Comparison of ENCODE assay signal across 7 mouse cellular contexts in the genomic region with DNA sequence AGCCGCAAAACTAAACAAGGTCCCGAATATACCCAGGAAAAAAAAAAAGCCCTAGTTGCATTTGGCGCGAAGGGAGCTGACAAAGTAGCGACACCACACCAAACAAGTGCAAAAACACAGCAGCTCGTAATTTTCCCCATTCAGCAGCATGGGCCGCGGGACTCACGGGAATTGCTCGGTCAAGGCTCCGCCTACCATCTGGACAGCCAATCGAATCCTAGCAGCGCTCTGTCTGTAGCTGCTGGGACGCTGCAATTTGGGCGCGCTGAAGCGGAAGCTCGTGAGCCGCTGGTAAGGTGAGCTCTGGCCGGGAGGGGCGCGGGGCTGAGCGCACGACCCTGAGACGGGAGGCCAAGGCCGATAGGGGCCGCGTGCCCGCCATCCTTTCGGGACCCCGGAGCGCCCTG. TPM values are rescaled to one million over a fixed set of nuclear protein-coding genes. Genes with fewer than 3 reads are reported as not detected.
DNase-seq lines count a peak whose midpoint lies in the region; ATAC-seq lines count a peak whose summit lies in the region.

TSS of gene Blvra (plus strand) at position 231 of the 407 bp plus-strand sequence.

- peak; percentile 88 for DNase-seq in adrenal gland, postnatal 25 days
- DNase-seq in heart, adult 11 months, result peak; percentile 99
- DNase-seq in kidney, adult 18-20 months, result peak; percentile 90
- peak; percentile 92 for DNase-seq in limb, embryonic 11.5 days (ENCODE audit: low spot score)
- peak; percentile 95 for DNase-seq in midbrain, embryonic 14.5 days
- DNase-seq in spleen, adult 18-20 months, result peak; percentile 77 to 81

- H3K27ac ChIP-seq in embryonic facial prominence, embryonic 12.5 days, result peak within 1 kb of the TSS; percentile 70
- H3K27ac ChIP-seq in limb, embryonic 11.5 days (replicated peaks; ENCODE audit: low read depth, low read length), result peak within 1 kb of the TSS; percentile 75
- peak within 1 kb of the TSS; percentile 55; the same call in 1 of the 2 replicates for H3K27ac ChIP-seq in midbrain, embryonic 14.5 days (replicated peaks; ENCODE audit: low read depth, low read length)

- ATAC-seq in embryonic facial prominence, embryonic 12.5 days (ENCODE audit: insufficient number of reproducible peaks, insufficient read depth, low FRiP score, low TSS enrichment), result peak; percentile 98
- ATAC-seq in limb, embryonic 11.5 days (ENCODE audit: insufficient number of reproducible peaks, low FRiP score, low TSS enrichment, low read depth), result peak; percentile 99
- peak; percentile 99 for ATAC-seq in midbrain, embryonic 14.5 days (ENCODE audit: low FRiP score, low TSS enrichment)

- H3K9me3 ChIP-seq in embryonic facial prominence, embryonic 12.5 days, result no peaks in the 10 kb centered on the region
- H3K9me3 ChIP-seq in limb, embryonic 11.5 days (ENCODE audit: control insufficient read depth, low read length), result no peaks in the 10 kb centered on the region
- no peaks in the 10 kb centered on the region for H3K9me3 ChIP-seq in midbrain, embryonic 14.5 days (ENCODE audit: control insufficient read depth, low read length)

- H3K36me3 ChIP-seq in embryonic facial prominence, embryonic 12.5 days, result peaks cover 5% of the 10 kb centered on the region; the same call in 1 of the 2 replicates
- H3K36me3 ChIP-seq in limb, embryonic 11.5 days (ENCODE audit: control insufficient read depth, insufficient read depth, low read length), result no peaks in the 10 kb centered on the region; the same call in 1 of the 2 replicates
- peaks cover 20% of the 10 kb centered on the region for H3K36me3 ChIP-seq in midbrain, embryonic 14.5 days (ENCODE audit: control insufficient read depth, insufficient read depth, low read length)

- H3K4me1 ChIP-seq in embryonic facial prominence, embryonic 12.5 days, result peaks cover 11% of the 10 kb centered on the region
- H3K4me1 ChIP-seq in limb, embryonic 11.5 days (ENCODE audit: control insufficient read depth, insufficient read depth, low read length), result peaks cover 7% of the 10 kb centered on the region
- peaks cover 4% of the 10 kb centered on the region; the same call in 1 of the 2 replicates for H3K4me1 ChIP-seq in midbrain, embryonic 14.5 days (ENCODE audit: control insufficient read depth, insufficient read depth, low read length)

- WGBS in embryonic facial prominence, embryonic 12.5 days, result under 1% methylated on average over 31 of the region's 32 CpGs
- WGBS in limb, embryonic 11.5 days, result under 1% methylated on average over 32 of the region's 32 CpGs
- WGBS in midbrain, embryonic 14.5 days, result under 1% methylated on average over 32 of the region's 32 CpGs

- H3K4me2 ChIP-seq in embryonic facial prominence, embryonic 12.5 days (replicated peaks), result peak within 1 kb of the TSS; percentile 60
- H3K4me2 ChIP-seq in limb, embryonic 11.5 days (ENCODE audit: low read depth, severe bottlenecking), result peak within 1 kb of the TSS; percentile 49
- H3K4me2 ChIP-seq in midbrain, embryonic 14.5 days (ENCODE audit: low read length), result peak within 1 kb of the TSS; percentile 69

- H3K9ac ChIP-seq in embryonic facial prominence, embryonic 12.5 days, result peak within 1 kb of the TSS; percentile 63
- peak within 1 kb of the TSS; percentile 83 for H3K9ac ChIP-seq in limb, embryonic 11.5 days (ENCODE audit: low read length)
- peak within 1 kb of the TSS; percentile 62 for H3K9ac ChIP-seq in midbrain, embryonic 14.5 days (replicated peaks; ENCODE audit: low read length)

- H3K4me3 ChIP-seq in embryonic facial prominence, embryonic 12.5 days, result peak within 1 kb of the TSS; percentile 63
- H3K4me3 ChIP-seq in limb, embryonic 11.5 days (ENCODE audit: low read depth, low read length), result peak within 1 kb of the TSS; percentile 47
- H3K4me3 ChIP-seq in midbrain, embryonic 14.5 days (replicated peaks; ENCODE audit: low read depth, low read length), result peak within 1 kb of the TSS; percentile 48

- no peaks in the 10 kb centered on the region for H3K27me3 ChIP-seq in embryonic facial prominence, embryonic 12.5 days
- no peaks in the 10 kb centered on the region for H3K27me3 ChIP-seq in limb, embryonic 11.5 days (ENCODE audit: control insufficient read depth, insufficient read depth, low read length)
- no peaks in the 10 kb centered on the region for H3K27me3 ChIP-seq in midbrain, embryonic 14.5 days (ENCODE audit: control insufficient read depth, insufficient read depth, low read length)

RNA-seq across cellular contexts. Expression of gene Blvra, which starts in this region (rescaled TPM):
- 22.3 and 33.9 TPM in 2 replicates for total RNA-seq in adrenal gland, postnatal 25 days (2021)
- polyA plus RNA-seq in embryonic facial prominence, embryonic 12.5 days (2016; fragmentation: Nextera tagmentation; extraction: Ambion mirVana), result 42.0 and 44.0 TPM in 2 replicates
- 33.3 and 33.6 TPM in 2 replicates for polyA plus RNA-seq in limb, embryonic 11.5 days (2014; fragmentation: Nextera tagmentation; extraction: Ambion mirVana)
- 23.9 and 27.3 TPM in 2 replicates for polyA plus RNA-seq in midbrain, embryonic 14.5 days (2014; fragmentation: Nextera tagmentation; extraction: Ambion mirVana)

Comparison
In these comparisons a context has a peak if more than half of its experiments do, and no peak if none do; other contexts are left out.
1. Peak in every context shown above with its lines: DNase-seq, ATAC-seq, H3K4me3 ChIP-seq and H3K27ac ChIP-seq.